Mouse (Mus musculus): ENCODE measurements around the gene Prr13.

GRCm38 (mm10) chr15:102461430-102462075 lies 2.7 kb downstream of the Prr13 start:
- TF ChIP-seq POLR2A (IDR thresholded peaks at IDR 0.05; ENCODE audit: extremely low read depth, insufficient read depth, low read length), result no peak
- TF ChIP-seq CTCF (IDR thresholded peaks at IDR 0.05; ENCODE audit: low read depth, low read length), result no peak
